Comparison of ENCODE assay signal across 8 mouse cellular contexts in the genomic region with DNA sequence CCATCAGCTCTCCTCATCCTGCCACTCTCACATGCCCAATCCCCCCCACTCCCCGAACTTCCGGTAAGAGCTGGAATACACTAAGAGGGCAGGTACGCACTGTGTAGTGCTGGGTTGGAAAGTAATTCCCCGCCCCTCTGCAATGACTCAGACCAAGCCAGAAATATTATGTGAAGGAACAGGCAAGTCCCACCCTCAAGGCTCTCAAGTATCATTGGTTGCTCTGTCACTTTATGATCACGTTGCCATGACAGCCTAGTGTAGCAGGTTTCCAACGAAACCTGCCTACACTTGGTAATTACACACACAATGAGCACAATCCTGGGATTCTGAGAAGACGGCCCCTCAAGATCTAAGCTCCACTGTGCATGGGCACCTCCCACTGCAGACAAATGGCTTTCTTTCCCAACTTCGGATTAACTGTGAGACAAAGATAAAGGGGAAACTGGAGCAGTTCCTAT. TPM values are rescaled to one million over a fixed set of nuclear protein-coding genes. Genes with fewer than 3 reads are reported as not detected.
A peak's percentile ranks its signal among the peaks of the same experiment; 100 is the strongest.
DNase-seq lines count a peak whose midpoint lies in the region; ATAC-seq and TF ChIP-seq lines count a peak whose summit lies in the region.

No protein-coding gene starts in this region.

- no peaks in the 10 kb centered on the region for H3K27me3 ChIP-seq in hindbrain, embryonic 12.5 days
- no peaks in the 10 kb centered on the region for H3K27me3 ChIP-seq in limb, embryonic 14.5 days (ENCODE audit: control insufficient read depth, insufficient read depth, low read length)
- H3K27me3 ChIP-seq in myocyte (ENCODE audit: control insufficient read depth, insufficient read depth, insufficient read length), result no peaks in the 10 kb centered on the region

- peak; percentile 53 for DNase-seq in layer of hippocampus, adult 11-12 months (ENCODE audit: low spot score)
- DNase-seq in layer of hippocampus, postnatal 25 days (ENCODE audit: extremely low spot score in 1 of 2, low spot score in 1 of 2), result no peak
- peak; percentile 84 for DNase-seq in limb, embryonic 14.5 days (ENCODE audit: low spot score)
- DNase-seq in thymus, postnatal 10 days (ENCODE audit: low spot score in 2 of 2), result no peak
- no peak for DNase-seq in B cell, adult 2 months

- H3K4me1 ChIP-seq in brown adipose tissue, adult 24 weeks (ENCODE audit: control insufficient read depth, insufficient read depth, insufficient read length, low read length), result peaks cover 40% of the 10 kb centered on the region
- H3K4me1 ChIP-seq in hindbrain, embryonic 12.5 days, result peaks cover 62% of the 10 kb centered on the region
- H3K4me1 ChIP-seq in limb, embryonic 14.5 days (ENCODE audit: control insufficient read depth, insufficient read depth, low read length), result peaks cover 49% of the 10 kb centered on the region

- H3K9me3 ChIP-seq in hindbrain, embryonic 12.5 days (replicated peaks), result no peaks in the 10 kb centered on the region
- H3K9me3 ChIP-seq in limb, embryonic 14.5 days (ENCODE audit: control insufficient read depth, low read length), result no peaks in the 10 kb centered on the region

- H3K4me2 ChIP-seq in hindbrain, embryonic 12.5 days (replicated peaks), result peak overlapping the region; percentile 89
- peak overlapping the region; percentile 25 for H3K4me2 ChIP-seq in limb, embryonic 14.5 days (replicated peaks; ENCODE audit: low read depth, low read length, severe bottlenecking)
- H3K4me2 ChIP-seq in myocyte (ENCODE audit: low read depth), result peak overlapping the region; percentile 86

- peaks cover 54% of the 10 kb centered on the region for H3K79me2 ChIP-seq in myocyte (ENCODE audit: control insufficient read depth, insufficient read depth)

- no peak for TF ChIP-seq POLR2A in limb, embryonic 14.5 days (IDR thresholded peaks at IDR 0.05; ENCODE audit: borderline replicate concordance, extremely low read depth, insufficient read depth, insufficient read length)
- no peak for TF ChIP-seq POLR2A in myocyte (IDR thresholded peaks at IDR 0.05; ENCODE audit: insufficient read length, low read depth)

- no peak overlapping the region for H3K4me3 ChIP-seq in brown adipose tissue, adult 24 weeks (ENCODE audit: insufficient read depth, low read depth, low read length)
- 0 out of 2 replicates have a peak overlapping the region, but pooled peaks have one; percentile 6 for H3K4me3 ChIP-seq in hindbrain, embryonic 12.5 days
- no peak overlapping the region for H3K4me3 ChIP-seq in limb, embryonic 14.5 days (replicated peaks; ENCODE audit: low read length)
- H3K4me3 ChIP-seq in myocyte, result no peak overlapping the region

- 66% methylated on average over 8 of the region's 8 CpGs for WGBS in hindbrain, embryonic 12.5 days
- 29% methylated on average over 8 of the region's 8 CpGs for WGBS in limb, embryonic 14.5 days

- H3ac ChIP-seq in myocyte (ENCODE audit: control insufficient read depth, insufficient read length), result no peak overlapping the region

- ATAC-seq in hindbrain, embryonic 12.5 days (ENCODE audit: low FRiP score), result no peak
- peak; percentile 69 for ATAC-seq in limb, embryonic 14.5 days (ENCODE audit: low FRiP score, low read depth)

- H3K36me3 ChIP-seq in hindbrain, embryonic 12.5 days, result no peaks in the 10 kb centered on the region
- H3K36me3 ChIP-seq in limb, embryonic 14.5 days (ENCODE audit: control insufficient read depth, insufficient read depth, low read length), result no peaks in the 10 kb centered on the region
- H3K36me3 ChIP-seq in myocyte (ENCODE audit: control insufficient read depth, insufficient read depth), result no peaks in the 10 kb centered on the region

- H3K9ac ChIP-seq in hindbrain, embryonic 12.5 days, result peak overlapping the region; percentile 20; the same call in 1 of the 2 replicates
- no peak overlapping the region for H3K9ac ChIP-seq in limb, embryonic 14.5 days (ENCODE audit: low read depth, low read length, severe bottlenecking)

- H3K27ac ChIP-seq in brown adipose tissue, adult 24 weeks (replicated peaks; ENCODE audit: low read depth, low read length), result 0 out of 2 replicates have a peak overlapping the region, but pooled peaks have one; percentile 2
- peak overlapping the region; percentile 52 for H3K27ac ChIP-seq in hindbrain, embryonic 12.5 days
- peak overlapping the region; percentile 58 for H3K27ac ChIP-seq in limb, embryonic 14.5 days (replicated peaks; ENCODE audit: low read depth, low read length)

TF ChIP-seq in myocyte, 11 proteins besides CTCF, POLR2A, EP300 and RAD21:
- TF ChIP-seq MYOG (IDR thresholded peaks at IDR 0.05; ENCODE audit: control insufficient read depth in 1 of 3, insufficient read depth in 1 of 3, insufficient read length in 2 of 3, low read depth in 2 of 3), result no peak
- no peak for TF ChIP-seq USF1 (IDR thresholded peaks at IDR 0.05; ENCODE audit: low read depth)
- TF ChIP-seq MYOD1 (IDR thresholded peaks at IDR 0.05; ENCODE audit: control insufficient read depth in 1 of 3, insufficient read length in 2 of 3, low read depth in 2 of 3), result no peak
- TF ChIP-seq SRF (IDR thresholded peaks at IDR 0.05; ENCODE audit: control insufficient read depth, insufficient read length, low read depth), result no peak
- no peak for TF ChIP-seq E2F4 (IDR thresholded peaks at IDR 0.05; ENCODE audit: insufficient read depth)

RNA-seq across cellular contexts. Expression of a gene that starts 22.0 kb away (rescaled TPM):
- 1 to 10 TPM; 4.1 to 4.2 TPM for total RNA-seq in layer of hippocampus, postnatal 25 days (2021)
- polyA plus RNA-seq in brown adipose tissue, adult 24 weeks (2012; ENCODE audit: insufficient read depth, insufficient read length, missing spikeins), result 1.8 and 2.1 TPM in 2 replicates
- 5.9 and 6.2 TPM in 2 replicates for polyA plus RNA-seq in hindbrain, embryonic 12.5 days (2016; fragmentation: Nextera tagmentation; extraction: Ambion mirVana)
- 4.5 and 5.1 TPM in 2 replicates for polyA plus RNA-seq in limb, embryonic 14.5 days (2012; rRNA removed)
- polyA plus RNA-seq in limb, embryonic 14.5 days (2014; fragmentation: Nextera tagmentation; extraction: Ambion mirVana), result 4.2 and 5.4 TPM in 2 replicates
- 3.0 TPM for polyA plus RNA-seq in myocyte (2012; fragmentation: generic; extraction: Trizol)

RNA-seq across cellular contexts. Expression of a gene that starts 23.0 kb away (rescaled TPM):
- 10 to 100 TPM; 53.5 to 55.2 TPM for total RNA-seq in layer of hippocampus, postnatal 25 days (2021)
- polyA plus RNA-seq in brown adipose tissue, adult 24 weeks (2012; ENCODE audit: insufficient read depth, insufficient read length, missing spikeins), result 9.2 and 11.0 TPM in 2 replicates
- 40.2 and 41.6 TPM in 2 replicates for polyA plus RNA-seq in hindbrain, embryonic 12.5 days (2016; fragmentation: Nextera tagmentation; extraction: Ambion mirVana)
- polyA plus RNA-seq in limb, embryonic 14.5 days (2012; rRNA removed), result 17.4 and 19.2 TPM in 2 replicates
- 12.7 and 15.1 TPM in 2 replicates for polyA plus RNA-seq in limb, embryonic 14.5 days (2014; fragmentation: Nextera tagmentation; extraction: Ambion mirVana)
- polyA plus RNA-seq in myocyte (2012; fragmentation: generic; extraction: Trizol), result 9.5 TPM

RNA-seq across cellular contexts. Expression of a gene that starts 32.6 kb away (rescaled TPM):
- total RNA-seq in layer of hippocampus, postnatal 25 days (2021), result 10 to 100 TPM; 40.1 to 41.9 TPM
- polyA plus RNA-seq in brown adipose tissue, adult 24 weeks (2012; ENCODE audit: insufficient read depth, insufficient read length, missing spikeins), result 87.7 and 101 TPM in 2 replicates
- 34.5 and 35.1 TPM in 2 replicates for polyA plus RNA-seq in hindbrain, embryonic 12.5 days (2016; fragmentation: Nextera tagmentation; extraction: Ambion mirVana)
- polyA plus RNA-seq in limb, embryonic 14.5 days (2012; rRNA removed), result 29.3 and 30.5 TPM in 2 replicates
- 26.5 and 30.3 TPM in 2 replicates for polyA plus RNA-seq in limb, embryonic 14.5 days (2014; fragmentation: Nextera tagmentation; extraction: Ambion mirVana)
- 50.6 TPM for polyA plus RNA-seq in myocyte (2012; fragmentation: generic; extraction: Trizol)

RNA-seq across cellular contexts. Expression of a gene that starts 40.2 kb away (rescaled TPM):
- total RNA-seq in layer of hippocampus, postnatal 25 days (2021), result under 1 TPM; 0.56 to 0.81 TPM
- 2.7 TPM in 1 of 2 replicates, not detected in the other for polyA plus RNA-seq in brown adipose tissue, adult 24 weeks (2012; ENCODE audit: insufficient read depth, insufficient read length, missing spikeins)
- polyA plus RNA-seq in hindbrain, embryonic 12.5 days (2016; fragmentation: Nextera tagmentation; extraction: Ambion mirVana), result 0.95 and 1.2 TPM in 2 replicates
- polyA plus RNA-seq in limb, embryonic 14.5 days (2012; rRNA removed), result 1.3 and 2.4 TPM in 2 replicates
- polyA plus RNA-seq in limb, embryonic 14.5 days (2014; fragmentation: Nextera tagmentation; extraction: Ambion mirVana), result 0.97 and 2.8 TPM in 2 replicates
- polyA plus RNA-seq in myocyte (2012; fragmentation: generic; extraction: Trizol), result 0.02 TPM

RNA-seq across cellular contexts. Expression of a gene that starts 46.6 kb away (rescaled TPM):
- 100 to 1,000 TPM; 194 to 197 TPM for total RNA-seq in layer of hippocampus, postnatal 25 days (2021)
- polyA plus RNA-seq in brown adipose tissue, adult 24 weeks (2012; ENCODE audit: insufficient read depth, insufficient read length, missing spikeins), result 296 and 402 TPM in 2 replicates
- 62.6 and 72.8 TPM in 2 replicates for polyA plus RNA-seq in hindbrain, embryonic 12.5 days (2016; fragmentation: Nextera tagmentation; extraction: Ambion mirVana)
- polyA plus RNA-seq in limb, embryonic 14.5 days (2012; rRNA removed), result 51.3 and 76.1 TPM in 2 replicates
- polyA plus RNA-seq in limb, embryonic 14.5 days (2014; fragmentation: Nextera tagmentation; extraction: Ambion mirVana), result 55.3 and 66.9 TPM in 2 replicates
- polyA plus RNA-seq in myocyte (2012; fragmentation: generic; extraction: Trizol), result 153 TPM

Comparison
In these comparisons a context has a peak if more than half of its experiments do, and no peak if none do; other contexts are left out.
1. DNase-seq: peak in layer of hippocampus, adult 11-12 months (single experiment) and limb, embryonic 14.5 days (single experiment); none in layer of hippocampus, postnatal 25 days (0 of 2), thymus, postnatal 10 days (0 of 2) and B cell, adult 2 months (0 of 2).
2. H3K27ac ChIP-seq: peak in every context shown above with its lines; median percentile 58 in limb, embryonic 14.5 days; 52 in hindbrain, embryonic 12.5 days; 2 in brown adipose tissue, adult 24 weeks.
3. H3K4me2 ChIP-seq: peak in every context shown above with its lines; median percentile 89 in hindbrain, embryonic 12.5 days; 86 in myocyte; 25 in limb, embryonic 14.5 days.